Mouse (Mus musculus) forebrain, embryonic 11.5 days (tissue): ENCODE measurements around the gene Usmg5. TPM values are rescaled to one million over a fixed set of nuclear protein-coding genes. Genes with fewer than 3 reads are reported as not detected.

Experiments
- ATAC-seq: fragments of 200-750 bp; cut with Nextera tagmentation; replicated peaks from 2 replicates; pipeline ENCODE4 v1.8.0; 2017; ENCODE audit warnings: moderate TSS enrichment; ENCODE audit not compliant: low FRiP score
- DNase-seq: peaks from one replicate; pipeline ENCODE4 v3.0.0-alpha.2; 2017; ENCODE audit warnings: low spot score
- H3K27ac ChIP-seq: fragments of 300-500 bp; sonication (generic); 2 replicates; pipeline ENCODE4 v1.5.1; 2014; ENCODE audit warnings: low read depth, low read length
- H3K27me3 ChIP-seq: fragments of 300-500 bp; sonication (generic); 2 replicates; pipeline ENCODE4 v1.6.1; 2014; ENCODE audit warnings: mild to moderate bottlenecking, low read length, mixed read lengths; ENCODE audit not compliant: control insufficient read depth, insufficient read depth
- H3K36me3 ChIP-seq: fragments of 300-500 bp; sonication (generic); 2 replicates; pipeline ENCODE4 v1.6.1; 2014; ENCODE audit warnings: mild to moderate bottlenecking, low read length, moderate library complexity, mixed read lengths; ENCODE audit not compliant: control insufficient read depth, insufficient read depth
- H3K4me1 ChIP-seq: fragments of 300-500 bp; sonication (generic); replicated peaks from 2 replicates; pipeline ENCODE4 v1.6.1; 2014; ENCODE audit warnings: low read length, mixed read lengths; ENCODE audit not compliant: control insufficient read depth, insufficient read depth
- H3K4me2 ChIP-seq: fragments of 300-500 bp; sonication (generic); 2 replicates; pipeline ENCODE4 v1.6.1; 2014; ENCODE audit warnings: low read depth, mild to moderate bottlenecking, low read length, moderate library complexity, mixed read lengths; ENCODE audit not compliant: severe bottlenecking
- H3K4me3 ChIP-seq: fragments of 300-500 bp; sonication (generic); 2 replicates; pipeline ENCODE4 v1.5.1; 2014; ENCODE audit warnings: low read depth, low read length
- H3K9ac ChIP-seq: fragments of 300-500 bp; sonication (generic); 2 replicates; pipeline ENCODE4 v1.6.1; 2014; ENCODE audit warnings: low read length
- H3K9me3 ChIP-seq: fragments of 300-500 bp; sonication (generic); 2 replicates; pipeline ENCODE4 v1.6.1; 2016; ENCODE audit warnings: low read length, mixed read lengths; ENCODE audit not compliant: control insufficient read depth
- WGBS: fragments of 180-500 bp; shearing (Covaris S2); extraction: QIAGEN DNeasy Blood & Tissue Kit; methylation state at CpG from one replicate; pipeline ENCODE4 v1.1.7; 2014; 5-methylcytosine and 5-hydroxymethylcytosine counted together
- polyA plus RNA-seq: library from polyadenylated mRNA; unstranded; fragments of >200 nt; fragmentation: Nextera tagmentation; extraction: Ambion mirVana; gene quantifications from 2 replicates; pipeline ENCODE4 v1.2.1, GENCODE M21; 2014

Gene Usmg5
- polyA plus RNA-seq, 1 experiment from 2014 or later, result 1,025 TPM

DNA sequence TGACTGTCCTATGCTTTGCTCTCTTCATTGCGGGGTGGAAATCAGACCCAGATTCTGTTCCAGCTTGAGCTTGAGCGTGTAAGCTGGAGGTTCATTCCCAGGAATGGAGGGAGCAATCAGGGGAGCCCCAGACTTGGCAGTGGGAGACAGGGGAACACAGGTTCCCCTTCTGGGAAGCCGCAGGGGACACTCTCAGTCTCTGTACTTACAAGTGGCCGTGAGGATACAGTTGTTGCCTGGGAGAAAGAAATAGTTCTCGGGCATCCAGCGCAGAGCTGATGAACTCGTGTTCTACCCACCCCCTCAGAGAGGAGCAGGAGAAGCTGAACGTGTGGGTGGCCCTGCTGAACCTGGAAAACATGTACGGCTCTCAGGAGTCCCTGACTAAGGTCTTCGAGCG lies 38.4 kb upstream of the Usmg5 start:
- Histone ChIP-seq H3K36me3 (peaks cover 10% of the 10 kb centered on the region; the same call in 1 of the 2 replicates), H3K4me3 (no peak overlapping the region)
- WGBS, result 93% methylated on average over 11 of the region's 11 CpGs

DNA sequence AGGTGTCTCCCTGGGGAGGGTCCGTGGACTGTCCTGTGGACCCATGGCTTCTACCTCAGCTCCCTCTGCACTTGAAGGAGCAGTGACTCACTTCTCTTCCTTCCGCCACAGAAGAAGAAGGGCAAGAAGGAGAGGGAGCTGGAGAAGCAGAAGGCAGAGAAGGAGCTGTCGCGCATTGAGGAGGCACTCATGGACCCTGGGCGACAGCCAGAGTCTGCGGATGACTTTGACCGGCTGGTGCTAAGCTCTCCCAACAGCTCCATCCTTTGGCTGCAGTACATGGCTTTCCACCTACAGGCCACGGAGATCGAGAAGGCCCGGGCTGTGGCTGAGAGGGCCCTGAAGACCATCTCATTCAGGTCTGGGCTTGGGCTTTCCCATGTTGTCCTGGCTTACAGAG lies 37.7 kb upstream of the Usmg5 start:
- Histone ChIP-seq H3K27ac (no peak overlapping the region), H3K36me3 (peaks cover 10% of the 10 kb centered on the region; the same call in 1 of the 2 replicates), H3K9me3 (no peaks in the 10 kb centered on the region), H3K9ac (no peak overlapping the region), H3K4me2 (no peak overlapping the region), H3K4me3 (no peak overlapping the region), H3K4me1 (no peaks in the 10 kb centered on the region), H3K27me3 (no peaks in the 10 kb centered on the region)
- no peak for ATAC-seq
- WGBS, result 97% methylated on average over 10 of the region's 10 CpGs
- DNase-seq, result no peak

More for the DNA sequence above, 38.4 kb upstream of the Usmg5 start:
- H3K9me3 ChIP-seq, result no peaks in the 10 kb centered on the region
- H3K27me3 ChIP-seq, result no peaks in the 10 kb centered on the region
- H3K4me2 ChIP-seq, result no peak overlapping the region
- H3K9ac ChIP-seq, result no peak overlapping the region
- H3K4me1 ChIP-seq, result no peaks in the 10 kb centered on the region
- ATAC-seq (no peak), DNase-seq (no peak)
- H3K27ac ChIP-seq, result no peak overlapping the region

DNA sequence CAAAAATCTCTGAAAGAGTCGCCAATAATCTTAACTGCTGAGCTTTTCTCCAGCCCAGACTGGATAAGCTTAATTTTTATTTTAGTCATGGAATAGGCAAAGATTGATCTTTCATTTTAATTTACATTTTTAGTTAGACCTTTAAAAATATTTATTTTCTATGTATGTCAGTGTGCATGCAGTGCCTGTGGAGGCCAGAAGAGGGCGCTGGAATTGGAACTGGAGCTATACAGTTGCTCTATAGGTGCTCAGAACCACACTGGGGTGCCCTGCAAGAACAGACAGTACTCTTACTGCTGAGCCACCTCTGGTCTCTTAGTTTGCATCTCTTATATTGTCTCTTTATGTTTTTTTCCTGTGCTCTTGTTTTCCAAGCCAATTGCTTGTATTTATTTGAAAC lies 32.4 kb upstream of the Usmg5 start:
- H3K27me3 ChIP-seq, result no peaks in the 10 kb centered on the region
- H3K9me3 ChIP-seq, result no peaks in the 10 kb centered on the region
- no peak overlapping the region for H3K4me2 ChIP-seq
- no peak overlapping the region for H3K9ac ChIP-seq
- no peak overlapping the region for H3K4me3 ChIP-seq
- H3K4me1 ChIP-seq, result no peaks in the 10 kb centered on the region
- ATAC-seq (no peak), DNase-seq (no peak)
- 32% methylated on average over 2 of the region's 2 CpGs for WGBS
- peaks cover 6% of the 10 kb centered on the region; the same call in 1 of the 2 replicates for H3K36me3 ChIP-seq
- H3K27ac ChIP-seq, result no peak overlapping the region

DNA sequence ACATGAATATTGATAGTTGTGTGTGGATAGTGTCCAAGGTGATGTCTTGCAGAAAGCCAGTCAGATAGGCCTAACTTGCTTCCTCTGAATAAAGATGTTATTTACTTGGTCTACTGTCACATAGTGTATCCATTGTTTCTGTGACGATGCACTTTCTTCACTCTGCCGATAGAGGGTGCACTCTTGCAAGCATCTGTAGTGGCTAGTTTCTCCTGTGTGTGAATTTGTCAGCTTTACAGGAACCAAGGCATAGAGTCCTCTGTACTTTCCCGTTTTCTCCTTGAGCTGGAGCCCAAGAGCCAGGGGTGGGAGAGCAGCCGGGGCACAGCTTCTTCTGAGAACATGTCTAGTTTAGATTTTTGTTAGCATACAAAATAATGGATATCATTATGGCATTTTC lies 30.6 kb upstream of the Usmg5 start:
- H3K4me1 ChIP-seq, result no peaks in the 10 kb centered on the region
- DNase-seq (no peak), ATAC-seq (no peak)
- H3K36me3 ChIP-seq, result peaks cover 6% of the 10 kb centered on the region; the same call in 1 of the 2 replicates
- WGBS, result 49% methylated on average over 4 of the region's 4 CpGs
- H3K4me3 ChIP-seq, result no peak overlapping the region
- H3K9ac ChIP-seq, result no peak overlapping the region
- H3K4me2 ChIP-seq, result no peak overlapping the region
- no peak overlapping the region for H3K27ac ChIP-seq
- no peaks in the 10 kb centered on the region for H3K27me3 ChIP-seq
- no peaks in the 10 kb centered on the region for H3K9me3 ChIP-seq

DNA sequence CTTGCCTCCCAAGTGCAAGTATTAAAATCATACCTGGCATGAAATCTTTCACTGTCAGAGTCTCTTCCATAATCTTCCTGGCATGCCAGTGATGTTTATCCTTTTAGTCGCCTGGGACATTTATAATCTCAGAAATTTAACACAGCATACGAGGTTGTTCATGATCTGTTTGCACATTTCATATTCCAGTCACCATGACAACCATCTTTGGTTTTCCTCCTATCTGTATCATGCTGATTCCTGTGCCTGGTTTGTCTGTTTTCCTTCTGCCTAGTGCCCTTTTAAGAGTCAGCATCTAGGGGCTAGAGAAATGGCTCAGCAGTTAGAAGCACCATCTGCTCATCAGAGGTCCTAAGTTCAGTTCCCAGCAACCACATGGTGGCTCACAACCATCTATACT lies 28.2 kb upstream of the Usmg5 start:
- DNase-seq (no peak), ATAC-seq (no peak)
- Histone ChIP-seq H3K4me2 (no peak overlapping the region), H3K4me3 (no peak overlapping the region), H3K4me1 (no peaks in the 10 kb centered on the region), H3K27ac (no peak overlapping the region), H3K9ac (no peak overlapping the region), H3K9me3 (no peaks in the 10 kb centered on the region), H3K36me3 (peaks cover 5% of the 10 kb centered on the region; the same call in 1 of the 2 replicates), H3K27me3 (no peaks in the 10 kb centered on the region)
- 95% methylated on average over 2 of the region's 2 CpGs for WGBS

DNA sequence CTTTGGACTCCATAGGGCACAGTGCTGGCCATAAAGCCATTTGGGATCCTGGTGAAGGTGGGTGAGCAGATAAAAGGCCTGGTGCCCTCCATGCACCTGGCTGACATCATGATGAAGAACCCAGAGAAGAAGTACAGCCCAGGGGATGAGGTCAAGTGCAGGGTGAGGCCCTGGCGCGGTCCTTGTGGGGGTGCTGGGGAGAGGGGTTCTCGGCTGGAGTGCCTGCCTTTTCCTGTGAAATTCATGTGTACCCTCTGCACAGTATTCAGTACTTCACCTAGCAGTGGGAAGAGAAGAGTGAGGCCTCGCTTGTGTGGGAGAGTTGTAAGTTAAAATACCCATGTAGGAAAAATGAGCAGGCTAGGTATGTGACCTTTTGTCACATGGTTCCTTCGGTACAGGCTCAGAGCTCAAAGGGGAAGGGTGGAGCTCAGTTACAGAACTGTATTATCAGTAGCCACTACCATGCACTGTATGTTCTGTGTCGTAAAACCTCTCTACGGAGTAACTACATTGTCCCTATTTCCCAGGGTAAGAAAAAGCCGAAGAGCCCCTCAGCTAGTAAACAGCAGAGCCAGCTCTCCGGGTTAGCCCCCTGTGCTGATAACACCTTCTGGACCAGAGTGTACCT lies 14.3 kb upstream of the Usmg5 start:
- WGBS, result 95% methylated on average over 9 of the region's 9 CpGs
- Histone ChIP-seq H3K27me3 (no peaks in the 10 kb centered on the region), H3K9ac (no peak overlapping the region), H3K36me3 (peaks cover 30% of the 10 kb centered on the region), H3K9me3 (no peaks in the 10 kb centered on the region), H3K27ac (no peak overlapping the region), H3K4me3 (no peak overlapping the region), H3K4me1 (no peaks in the 10 kb centered on the region), H3K4me2 (no peak overlapping the region)
- DNase-seq (no peak), ATAC-seq (no peak)

DNA sequence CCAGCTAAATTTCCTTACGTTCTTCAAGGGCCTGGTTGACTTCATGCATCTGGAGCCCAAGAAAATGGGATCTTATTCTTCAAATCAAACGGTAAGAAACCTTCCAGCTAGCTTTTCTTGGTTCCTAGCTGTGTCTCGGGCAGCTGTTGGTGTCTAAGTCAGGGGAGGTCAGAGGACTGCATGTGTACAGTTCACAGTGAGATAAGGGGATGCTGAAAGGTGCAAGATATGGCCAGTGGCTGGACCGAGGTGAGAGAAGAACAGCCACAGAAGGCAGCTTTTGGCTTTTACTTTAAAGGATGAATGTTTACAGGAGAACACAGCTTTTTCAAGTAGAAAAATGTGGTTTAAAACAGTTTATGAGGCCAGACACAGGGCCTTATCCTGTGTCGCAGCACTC lies 10.6 kb upstream of the Usmg5 start:
- Histone ChIP-seq H3K27me3 (no peaks in the 10 kb centered on the region), H3K4me2 (no peak overlapping the region), H3K9me3 (no peaks in the 10 kb centered on the region), H3K9ac (no peak overlapping the region), H3K27ac (no peak overlapping the region), H3K4me1 (no peaks in the 10 kb centered on the region), H3K4me3 (no peak overlapping the region), H3K36me3 (peaks cover 18% of the 10 kb centered on the region)
- 92% methylated on average over 5 of the region's 5 CpGs for WGBS
- no peak for DNase-seq
- no peak for ATAC-seq

DNA sequence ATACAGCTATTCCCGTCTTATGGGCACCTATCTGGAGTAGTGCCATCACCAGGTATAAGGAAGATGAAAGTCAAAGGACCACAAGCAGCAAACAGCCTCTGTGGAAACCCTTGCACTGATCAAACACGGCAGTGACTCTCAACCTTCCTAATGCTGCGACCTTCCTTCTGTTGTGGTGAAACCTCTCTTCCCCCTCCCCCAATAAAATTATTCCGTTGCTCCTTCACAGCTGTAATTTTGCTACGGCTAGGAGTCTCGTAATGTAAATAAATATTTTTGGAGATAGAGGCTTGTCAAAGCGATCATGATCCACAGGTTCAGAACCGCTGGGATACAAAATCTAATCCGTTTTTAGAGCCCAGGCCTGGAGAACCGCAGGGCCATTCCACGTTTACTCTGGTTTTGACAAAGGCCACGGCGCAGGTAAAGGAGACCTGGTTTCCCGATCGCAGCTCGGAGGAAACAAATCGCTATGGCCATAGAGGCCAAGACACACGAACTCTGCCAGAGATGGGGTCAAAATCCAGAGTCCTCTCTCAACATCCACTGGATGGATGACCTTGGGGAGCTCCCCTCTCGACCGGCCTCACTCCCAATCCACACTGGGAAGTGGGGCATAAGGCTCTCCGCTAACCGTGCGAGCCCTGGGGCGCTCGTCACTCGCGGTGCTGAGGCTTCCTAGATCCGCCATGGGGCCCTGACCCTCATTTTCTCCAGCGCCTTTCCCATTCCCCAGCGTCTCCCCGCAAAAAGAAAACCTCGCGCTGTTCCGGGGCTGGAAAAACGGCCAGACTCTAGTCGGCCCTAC lies 525 bp downstream of the Usmg5 start:
- Histone ChIP-seq H3K27ac (0 out of 2 replicates have a peak overlapping the region, but pooled peaks have one; percentile 46), H3K27me3 (no peaks in the 10 kb centered on the region), H3K4me3 (peak overlapping the region; percentile 91), H3K9ac (peak overlapping the region; percentile 93), H3K4me2 (peak overlapping the region; percentile 54), H3K9me3 (no peaks in the 10 kb centered on the region), H3K4me1 (no peaks in the 10 kb centered on the region; the same call in 1 of the 2 replicates), H3K36me3 (no peaks in the 10 kb centered on the region; the same call in 1 of the 2 replicates)
- ATAC-seq (peak; percentile 73), DNase-seq (peak; percentile 71)
- WGBS, result 2% methylated on average over 36 of the region's 36 CpGs
